Mouse (Mus musculus): ENCODE measurements around the gene Lnx2.

GRCm38 (mm10) chr5:147051500-147052308 lies 24.7 kb downstream of the Lnx2 start:
- TF ChIP-seq POLR2A (IDR thresholded peaks at IDR 0.05; ENCODE audit: control insufficient read depth, extremely low read depth, insufficient read depth, low read length, poor library complexity) (no peak), CTCF (IDR thresholded peaks at IDR 0.05; ENCODE audit: borderline replicate concordance, control insufficient read depth, extremely low read depth, insufficient read depth, low read length, poor library complexity) (no peak)
